Mouse (Mus musculus): ENCODE measurements around the gene Ggt6.
A peak's percentile ranks its signal among the peaks of the same experiment; 100 is the strongest.
"Not testable (repeated sequence)": the region's sequence is repeated elsewhere in the genome, so short reads cannot be mapped to it uniquely, and the experiment has no call there.

Gene Ggt6

DNA sequence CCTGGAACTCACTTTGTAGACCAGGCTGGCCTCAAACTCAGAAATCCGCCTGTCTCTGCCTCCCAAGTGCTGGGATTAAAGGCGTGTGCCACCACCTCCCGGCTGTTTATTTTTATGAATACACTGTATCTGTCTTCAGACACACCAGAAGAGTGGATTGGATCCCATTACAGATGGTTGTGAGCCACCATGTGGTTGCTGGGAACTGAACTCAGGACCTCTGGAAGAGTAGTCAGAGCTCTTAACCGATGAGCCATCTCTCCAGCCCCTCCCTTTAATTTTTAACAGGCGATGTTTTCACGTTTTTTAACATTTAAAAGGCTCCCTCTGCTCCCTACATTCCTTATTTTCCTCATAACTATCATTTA lies 5.3 kb downstream of the Ggt6 start:
- DNase-seq = not testable (repeated sequence)

DNA sequence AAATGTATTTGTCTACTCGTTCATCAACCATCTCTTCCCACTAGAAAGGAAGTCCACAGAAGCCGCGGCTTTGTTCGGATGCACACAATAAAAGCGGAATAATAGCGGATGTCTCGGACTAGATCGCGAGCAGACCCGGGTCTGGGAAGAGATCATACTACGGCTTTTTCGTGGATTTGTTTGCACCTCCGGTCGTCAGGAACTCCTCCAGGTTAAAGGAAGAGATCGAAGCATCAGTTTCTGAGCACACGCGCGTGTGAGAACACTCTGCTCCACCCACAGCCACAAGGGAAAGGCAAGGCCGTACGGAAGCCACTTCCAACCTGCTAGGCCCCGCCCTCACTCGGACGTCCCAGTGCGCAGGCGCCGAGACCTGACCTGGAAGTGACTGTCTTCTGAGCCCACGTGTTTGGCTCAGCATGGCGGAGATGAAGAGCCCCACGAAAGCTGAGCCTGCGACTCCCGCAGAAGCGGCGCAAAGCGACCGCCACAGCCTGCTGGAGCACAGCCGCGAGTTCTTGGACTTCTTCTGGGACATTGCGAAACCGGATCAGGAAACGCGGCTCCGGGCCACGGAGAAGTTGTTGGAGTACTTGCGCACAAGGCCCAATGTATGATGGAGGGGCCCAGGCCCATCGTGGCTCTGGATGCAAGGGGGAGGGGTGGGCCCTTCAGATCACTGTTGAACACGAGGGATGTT lies 5.8 kb downstream of the Ggt6 start, which contains the start of gene Mybbp1a:
Gene Mybbp1a, plus strand, starts transcription at position 391 of the 700 bp plus-strand sequence.
- peak; percentile 96 to 97 for DNase-seq

DNA sequence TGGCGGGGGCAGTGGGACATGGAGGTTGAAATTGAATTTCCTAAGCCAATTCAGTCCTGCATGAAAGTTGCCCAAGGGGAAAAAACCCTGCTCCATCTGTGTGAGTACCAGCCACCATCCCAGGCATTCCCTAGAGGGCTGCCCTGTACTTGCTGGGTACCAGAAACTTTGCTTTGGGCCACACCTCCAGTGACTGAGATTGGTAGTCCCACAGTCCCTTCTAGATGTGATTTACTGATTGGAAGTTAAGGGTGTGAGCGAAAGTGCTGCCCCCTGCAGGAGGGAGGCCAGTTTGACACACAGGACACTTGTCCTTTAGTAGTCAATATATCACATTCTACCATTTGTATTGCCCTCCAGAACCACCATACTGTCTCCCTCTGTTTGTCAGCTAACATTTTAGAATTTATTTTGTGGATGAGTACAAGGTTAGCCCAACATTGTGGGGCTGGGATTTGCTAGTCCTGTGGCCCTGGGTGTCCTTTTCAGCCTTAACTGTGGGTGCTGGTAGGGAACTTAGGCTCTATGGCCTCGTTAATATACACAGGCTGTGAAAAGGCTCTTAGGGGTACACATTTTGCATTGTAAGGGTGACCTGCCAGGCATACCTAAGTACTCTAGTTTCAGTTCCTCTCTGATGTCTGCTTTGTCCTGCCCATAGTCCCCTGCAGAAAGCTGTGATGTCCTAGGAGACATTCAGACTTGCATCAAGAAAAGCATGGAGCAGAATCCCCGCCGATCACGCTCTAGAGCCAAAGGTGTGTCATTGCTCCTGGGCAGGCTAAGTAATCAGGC lies 11.2 kb downstream of the Ggt6 start:
- DNase-seq = no peak

DNA sequence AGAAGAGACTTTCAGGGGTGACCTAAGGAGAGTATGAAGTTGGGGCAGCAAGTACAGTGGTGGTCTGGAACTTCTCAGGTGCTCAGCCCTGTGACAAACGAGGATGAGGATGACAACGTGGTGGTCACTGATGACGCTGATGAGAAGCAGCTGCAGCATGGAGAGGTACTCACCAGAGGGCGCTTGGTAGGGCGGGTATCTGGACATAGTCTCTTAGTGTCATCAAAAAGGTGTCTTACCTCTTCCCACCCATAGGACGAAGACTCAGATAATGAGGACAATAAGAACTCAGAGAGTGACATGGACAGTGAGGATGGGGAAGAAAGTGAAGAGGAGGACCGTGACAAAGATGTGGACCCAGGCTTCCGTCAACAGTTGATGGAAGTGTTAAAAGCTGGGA lies 12.1 kb downstream of the Ggt6 start:
- no peak for DNase-seq

DNA sequence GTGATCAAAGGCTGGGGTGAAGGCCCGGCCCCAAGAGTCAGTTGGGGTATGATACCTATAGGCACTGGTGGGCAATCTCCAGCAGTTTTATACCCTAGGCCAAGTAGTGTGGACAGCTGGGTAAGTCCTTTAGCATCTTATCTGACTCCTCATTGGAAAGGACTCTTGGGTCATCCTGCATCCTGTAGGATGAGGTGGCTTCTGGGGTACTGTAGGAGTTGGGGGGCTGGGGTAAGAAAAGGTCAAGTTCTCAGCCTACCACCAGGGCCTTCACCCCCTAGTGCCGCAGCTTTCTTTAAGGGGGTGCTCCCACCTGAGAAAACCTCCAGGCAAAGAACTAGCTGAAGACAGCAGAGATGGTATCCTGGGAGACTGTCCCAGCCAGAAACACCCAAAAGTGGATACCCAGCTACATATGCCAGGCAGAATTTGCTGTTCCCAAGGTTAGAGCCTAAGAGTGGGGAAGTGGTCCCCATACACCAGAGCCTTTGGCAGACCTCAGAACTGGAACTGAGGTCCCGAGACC lies 16.9 kb downstream of the Ggt6 start:
- DNase-seq = no peak

DNA sequence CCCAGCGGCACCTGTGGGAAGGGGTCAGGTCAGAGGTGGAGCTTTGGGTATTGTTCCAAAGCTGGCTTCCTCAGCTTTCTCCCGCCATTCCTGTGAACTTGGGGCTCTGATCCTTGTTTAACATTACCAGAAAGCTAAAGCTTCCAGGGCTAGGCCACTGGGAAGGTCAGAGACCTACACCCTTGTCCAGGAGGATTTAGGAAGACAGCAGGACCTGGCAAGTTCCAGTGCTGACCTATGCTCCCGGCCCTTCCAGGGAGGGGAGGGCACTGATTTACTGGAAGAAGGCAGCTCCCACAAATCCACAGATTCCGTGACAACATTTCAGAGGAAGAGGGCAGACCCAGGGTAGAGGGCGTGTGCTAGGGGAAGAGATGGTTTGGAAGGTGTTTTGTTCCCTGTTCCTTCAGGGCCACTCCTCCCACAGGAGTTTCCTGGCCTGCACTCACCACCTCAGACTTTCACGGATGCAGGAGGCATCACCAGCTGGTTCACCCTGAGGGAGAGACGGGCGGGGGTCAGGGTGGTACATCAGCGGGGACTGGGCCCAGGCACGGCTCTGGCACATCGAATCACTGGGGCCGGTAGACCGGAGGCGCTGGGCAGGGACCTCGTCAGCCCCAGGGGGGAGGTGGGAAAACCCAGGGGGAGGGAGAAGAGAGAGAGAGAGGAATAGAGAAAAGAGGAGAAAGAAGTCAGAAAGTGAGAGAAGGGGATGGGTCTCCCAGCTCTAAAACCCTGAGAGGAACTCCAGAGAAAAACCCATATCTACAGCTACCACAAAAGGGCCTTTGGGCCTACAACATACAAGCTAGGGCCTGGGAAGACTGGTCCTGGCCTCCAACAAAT lies 18.0 kb downstream of the Ggt6 start:
- DNase-seq = no peak

DNA sequence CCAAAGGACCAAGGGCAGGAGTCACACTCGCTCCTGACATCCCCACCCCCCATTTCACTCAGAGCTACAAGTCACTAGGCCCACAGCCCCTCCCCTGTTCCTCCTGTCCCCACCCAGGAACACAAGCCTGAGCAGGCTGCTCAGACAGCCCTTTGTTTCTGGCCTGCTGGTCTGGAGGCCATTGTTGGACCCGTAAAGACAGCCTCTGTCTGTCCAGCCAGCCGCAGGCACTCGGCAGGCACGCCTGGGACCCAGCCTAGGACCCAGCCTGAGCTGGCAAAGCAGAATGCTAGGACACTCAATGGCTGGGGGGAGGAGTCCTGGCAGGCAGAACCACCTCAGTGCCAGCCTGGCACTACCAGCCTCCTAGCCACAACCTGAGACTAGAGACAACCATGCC lies 20.4 kb downstream of the Ggt6 start:
- no peak for DNase-seq

DNA sequence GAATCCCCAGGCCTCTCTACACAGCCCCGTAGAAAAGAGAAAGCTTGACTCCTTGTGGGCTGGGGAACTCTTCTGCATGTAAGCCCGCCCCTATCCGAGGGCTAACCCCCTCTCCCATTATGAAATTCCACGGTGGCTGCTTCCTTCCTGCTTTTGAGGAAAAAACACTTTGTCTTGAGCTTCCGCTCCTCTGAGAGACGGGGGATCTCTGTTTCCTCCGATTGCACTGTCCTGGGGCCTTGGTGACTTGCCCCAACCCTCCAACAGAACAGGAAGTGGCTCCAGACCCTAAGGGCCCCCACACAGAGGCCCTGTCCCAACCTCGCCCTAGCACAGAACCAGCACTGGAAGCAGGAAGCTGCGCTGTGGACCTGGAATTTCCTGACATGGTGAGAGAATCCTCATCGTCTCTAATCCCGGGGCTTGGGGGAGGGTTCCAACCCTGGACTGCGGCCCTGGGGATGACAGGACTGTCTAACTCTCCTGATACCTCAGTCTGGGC lies 22.7 kb downstream of the Ggt6 start:
- DNase-seq = no peak

DNA sequence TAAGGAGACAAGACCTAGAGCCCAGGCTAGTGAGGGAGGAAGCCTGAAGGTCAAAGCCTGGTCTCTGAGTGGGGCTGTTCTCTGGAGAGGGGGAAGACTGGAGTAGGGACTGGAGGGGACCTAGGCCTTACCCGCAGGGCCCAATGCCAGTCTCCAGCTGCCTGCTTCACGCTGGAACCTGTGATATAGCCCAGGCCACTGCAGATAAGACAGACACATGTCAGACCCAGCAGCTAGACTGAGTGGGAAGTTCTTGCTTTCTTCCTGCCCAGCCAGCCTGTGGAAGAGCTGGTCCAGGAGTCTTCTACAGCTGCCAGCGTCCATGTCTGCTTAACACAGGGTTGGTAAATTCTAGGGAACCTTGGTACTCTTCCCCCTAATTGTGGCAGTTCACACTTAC lies 23.2 kb downstream of the Ggt6 start:
- no peak for DNase-seq

DNA sequence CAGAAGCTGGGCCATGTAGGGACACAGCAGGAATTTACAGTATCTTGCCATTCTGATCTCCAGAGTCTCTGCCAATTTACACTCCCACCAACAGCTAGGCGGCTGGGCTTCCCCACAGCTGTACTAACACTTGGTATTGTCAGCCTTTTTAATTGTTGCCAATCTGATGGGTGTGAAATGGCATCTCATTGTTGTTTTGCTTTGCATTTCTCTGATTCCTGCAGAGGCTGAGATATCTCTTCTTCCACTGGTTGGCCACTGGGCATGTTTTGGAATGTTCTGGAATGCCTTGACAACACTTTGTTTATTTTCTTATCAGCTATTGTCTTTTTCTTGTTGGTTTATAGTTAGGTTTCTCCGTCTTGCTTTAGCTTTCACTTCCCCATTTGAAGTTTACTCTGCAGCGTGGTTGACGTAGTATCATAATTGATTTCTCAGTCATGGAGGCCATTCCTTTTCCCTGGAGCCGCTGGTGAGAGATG lies 26.2 kb downstream of the Ggt6 start:
- no peak for DNase-seq

DNA sequence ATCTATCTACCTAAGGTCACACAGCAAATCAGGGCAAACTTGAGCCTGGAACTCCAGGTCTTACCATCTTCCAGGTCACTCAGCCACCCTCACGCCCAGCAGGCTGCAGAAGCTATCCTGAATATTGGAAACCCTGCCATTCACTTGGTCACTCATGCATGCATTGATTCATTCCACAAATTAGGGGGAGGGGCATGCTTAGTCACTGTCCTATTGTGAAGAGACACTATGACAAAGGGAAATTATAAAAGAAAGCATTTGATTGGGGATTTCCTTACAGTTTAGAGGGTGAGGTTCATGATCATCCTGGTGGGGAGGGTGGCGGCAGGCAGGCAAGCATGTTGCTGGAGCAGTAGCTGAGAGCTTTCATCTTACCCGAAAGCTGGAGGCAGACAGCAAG lies 29.5 kb downstream of the Ggt6 start:
- no peak for DNase-seq

DNA sequence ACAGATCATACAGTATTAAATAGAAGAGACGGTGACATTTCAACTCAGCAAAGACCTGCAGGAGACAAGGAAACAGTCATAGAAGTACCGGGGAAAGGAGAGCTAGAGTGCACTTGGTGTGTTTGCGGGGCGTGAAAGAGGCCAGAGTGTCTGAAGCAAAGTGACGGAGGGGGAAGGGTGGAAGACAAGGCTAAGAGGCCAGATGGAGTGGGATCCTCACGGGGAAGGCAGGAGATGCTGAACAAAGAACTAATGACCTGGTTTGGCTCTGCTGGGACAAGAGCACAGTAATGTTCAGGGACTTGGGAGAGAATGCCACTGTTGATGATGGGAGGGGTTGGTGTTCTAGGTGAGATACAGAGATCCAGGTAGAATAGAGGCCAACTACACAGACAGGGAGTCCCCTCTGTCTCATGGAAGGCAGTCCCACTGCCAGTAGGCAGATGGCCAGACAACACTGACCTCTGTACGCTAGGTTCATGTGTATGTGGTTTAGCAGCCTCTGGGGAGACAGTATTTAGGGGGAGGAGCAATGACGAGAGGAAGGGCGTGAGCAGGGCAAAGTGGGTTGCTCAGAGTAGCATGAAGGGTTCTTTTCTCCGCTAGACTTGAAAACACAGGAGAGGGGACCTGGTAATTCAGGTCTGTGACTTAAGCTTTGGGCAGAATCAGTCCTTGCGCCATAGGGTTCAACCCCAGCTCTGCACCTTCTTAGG lies 30.8 kb downstream of the Ggt6 start:
- no peak for DNase-seq

DNA sequence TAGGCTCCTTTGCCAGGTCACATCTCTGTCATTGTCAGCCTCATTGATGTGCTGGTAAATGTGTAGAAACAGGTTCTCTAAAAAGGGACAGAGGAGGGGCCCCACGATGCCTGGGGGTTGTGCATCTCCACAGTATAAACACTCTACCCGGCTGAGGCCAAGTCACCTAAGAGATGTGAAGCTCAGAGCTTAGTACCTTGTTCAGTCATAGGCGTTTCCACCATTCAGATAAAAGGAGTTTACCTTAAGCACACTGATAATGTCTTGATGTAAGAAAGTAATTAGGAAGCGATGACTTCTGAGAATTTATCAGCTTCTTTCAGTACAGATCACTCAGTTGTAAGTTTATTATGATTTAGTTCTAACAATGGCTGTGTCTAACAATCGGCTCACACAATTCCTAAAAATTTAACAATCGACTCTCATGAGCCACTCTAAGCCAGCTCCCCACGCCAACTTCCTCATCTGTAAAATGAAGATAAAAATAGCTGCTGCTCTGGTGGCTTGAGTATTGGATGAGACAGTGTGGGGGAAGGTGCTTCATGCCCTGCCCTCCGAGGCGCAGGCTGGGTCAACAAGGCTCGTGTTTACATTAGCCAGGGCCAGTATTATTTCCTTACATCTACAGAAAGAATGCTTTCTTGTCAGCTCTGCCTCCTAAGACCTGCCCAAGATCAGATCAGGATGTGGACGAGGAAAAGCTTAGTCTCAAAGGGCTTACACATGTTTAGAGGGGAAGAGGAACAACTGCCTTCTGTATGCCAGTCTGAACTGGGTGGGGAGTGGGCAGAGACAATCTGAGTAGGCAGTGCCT lies 31.6 kb downstream of the Ggt6 start:
- DNase-seq = no peak

DNA sequence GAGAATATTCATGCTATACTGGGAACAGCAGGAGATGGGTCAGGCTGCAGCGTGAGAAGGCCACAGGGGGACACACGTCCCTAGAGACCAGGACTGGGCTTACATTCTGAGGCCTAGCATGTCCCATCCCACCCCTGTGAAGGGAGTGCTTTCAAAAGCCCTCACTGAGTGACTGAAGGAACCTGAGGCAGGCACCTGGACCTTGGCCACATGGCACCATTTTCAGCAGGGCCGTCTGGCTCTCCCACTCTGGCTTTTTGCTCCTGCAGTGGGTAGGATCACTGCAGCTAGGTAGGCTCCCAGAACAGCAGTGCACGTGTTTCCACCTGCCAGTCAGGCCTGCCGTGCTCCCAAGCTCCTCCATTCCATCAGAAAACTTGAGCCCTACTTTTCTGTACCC lies 33.2 kb downstream of the Ggt6 start:
- DNase-seq = no peak

DNA sequence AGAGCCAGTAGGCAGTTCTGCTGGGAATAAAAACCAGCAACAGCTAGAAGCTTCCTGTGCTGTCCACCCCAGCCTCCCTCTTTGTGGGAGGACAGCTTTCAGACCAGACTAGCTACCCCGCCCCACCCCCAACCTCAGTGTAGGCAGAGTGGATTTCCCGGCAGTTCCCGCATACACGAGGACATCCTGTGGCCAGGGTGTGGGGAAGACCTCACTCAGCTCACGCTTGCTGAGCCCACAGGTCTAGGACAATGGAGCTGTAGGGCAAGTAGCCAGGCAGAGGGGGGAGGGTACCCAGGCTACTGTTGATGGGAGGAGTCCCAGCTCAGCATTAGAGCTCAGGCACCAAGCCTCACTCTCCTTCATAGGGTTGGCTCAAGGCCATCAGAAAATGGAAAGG lies 33.9 kb downstream of the Ggt6 start:
- no peak for DNase-seq

DNA sequence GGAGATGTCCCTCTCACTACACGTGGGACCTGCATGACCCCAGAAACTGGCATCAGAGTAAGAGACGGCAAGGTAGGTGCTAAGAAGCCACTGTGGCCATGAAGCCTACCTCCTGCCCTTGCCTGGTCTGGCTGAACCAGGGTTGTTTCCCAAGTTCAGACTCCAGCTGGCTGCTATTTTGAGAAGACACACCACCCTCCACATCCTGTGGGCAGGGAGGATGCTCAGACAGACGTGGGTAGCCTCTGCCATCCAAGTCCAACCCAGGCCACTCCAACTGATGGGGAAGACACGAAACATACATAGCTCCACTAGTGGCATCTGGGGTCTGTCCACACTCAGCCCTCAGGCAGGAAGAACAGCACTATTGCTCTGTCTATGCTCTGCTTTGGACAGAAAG lies 34.7 kb downstream of the Ggt6 start:
- DNase-seq = no peak

DNA sequence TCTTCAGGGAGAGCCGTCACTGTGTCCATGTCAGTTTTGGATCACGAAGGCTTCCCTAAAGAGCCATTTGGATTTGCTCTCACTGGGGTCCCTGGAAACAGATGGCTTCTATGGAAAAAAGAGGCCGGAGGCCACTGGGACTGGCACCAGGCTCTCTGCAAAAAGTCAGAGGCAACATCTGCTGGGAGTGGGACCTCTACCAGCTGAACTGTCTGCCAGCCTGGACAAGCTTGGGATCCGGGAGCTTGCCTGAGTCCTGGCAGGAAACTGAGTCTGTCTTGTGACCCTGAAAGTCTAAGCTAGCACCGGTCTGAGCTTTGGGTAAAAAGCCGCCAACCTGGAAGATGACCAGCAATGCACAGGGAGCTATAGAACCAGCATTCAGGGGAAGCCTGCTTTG lies 36.1 kb downstream of the Ggt6 start:
- DNase-seq = no peak

DNA sequence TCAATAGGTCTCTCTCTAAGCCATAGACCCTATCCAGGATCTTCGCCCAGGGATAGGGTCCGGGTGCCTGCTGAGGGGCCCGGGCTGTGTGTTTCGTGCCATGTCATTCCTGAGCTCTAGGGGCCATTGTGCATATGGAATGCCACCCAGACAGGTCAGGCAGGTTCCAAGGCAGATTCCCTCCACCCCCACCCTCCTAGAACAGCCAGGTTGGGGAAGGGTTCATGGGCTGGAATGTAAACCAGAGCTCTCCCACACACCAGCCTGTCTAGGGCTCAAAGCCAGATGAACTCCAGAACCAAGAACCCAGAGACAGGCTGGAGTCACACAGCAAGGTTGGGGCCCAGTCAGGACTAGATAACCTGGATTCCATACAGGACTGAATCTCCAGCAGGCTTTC lies 38.2 kb downstream of the Ggt6 start:
- DNase-seq = no peak

DNA sequence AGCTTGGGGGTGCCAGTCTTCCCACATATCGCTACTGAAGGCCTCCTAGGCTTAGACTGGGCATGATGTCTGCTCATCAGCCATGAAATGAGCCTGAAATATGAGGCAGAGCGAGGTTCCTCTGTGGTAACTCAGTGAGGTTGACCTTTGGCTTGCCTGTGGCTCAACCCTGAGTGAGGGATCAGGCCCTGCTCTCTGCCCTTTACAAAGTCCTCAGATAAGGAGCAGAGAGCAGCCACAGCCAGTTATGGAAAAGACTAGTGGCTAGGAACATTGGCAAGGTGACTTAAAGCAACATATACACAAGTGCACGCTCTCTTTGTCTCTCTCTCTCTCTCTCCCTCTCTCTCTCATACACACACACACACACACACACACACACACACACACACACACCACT lies 39.6 kb downstream of the Ggt6 start:
- DNase-seq = no peak

DNA sequence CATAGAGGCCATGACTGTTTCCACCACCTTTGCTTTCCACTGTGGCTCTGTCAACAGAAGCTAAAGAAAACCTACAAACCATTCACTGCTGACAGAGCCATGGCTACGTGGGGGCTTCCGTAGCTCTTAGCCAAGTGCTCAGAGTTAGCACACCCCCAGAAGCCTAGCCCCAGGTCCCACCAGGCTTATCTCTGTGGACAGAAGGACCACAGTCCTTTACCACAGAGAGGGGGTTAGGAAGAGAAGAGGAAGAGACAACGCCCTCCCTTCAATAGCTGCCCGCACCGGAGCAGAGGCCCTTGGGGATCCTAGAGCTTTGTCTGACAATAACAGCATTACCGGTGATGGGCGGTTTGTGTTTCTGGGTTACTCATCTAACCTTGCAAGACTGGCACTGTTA lies 40.1 kb downstream of the Ggt6 start:
- no peak for DNase-seq

DNA sequence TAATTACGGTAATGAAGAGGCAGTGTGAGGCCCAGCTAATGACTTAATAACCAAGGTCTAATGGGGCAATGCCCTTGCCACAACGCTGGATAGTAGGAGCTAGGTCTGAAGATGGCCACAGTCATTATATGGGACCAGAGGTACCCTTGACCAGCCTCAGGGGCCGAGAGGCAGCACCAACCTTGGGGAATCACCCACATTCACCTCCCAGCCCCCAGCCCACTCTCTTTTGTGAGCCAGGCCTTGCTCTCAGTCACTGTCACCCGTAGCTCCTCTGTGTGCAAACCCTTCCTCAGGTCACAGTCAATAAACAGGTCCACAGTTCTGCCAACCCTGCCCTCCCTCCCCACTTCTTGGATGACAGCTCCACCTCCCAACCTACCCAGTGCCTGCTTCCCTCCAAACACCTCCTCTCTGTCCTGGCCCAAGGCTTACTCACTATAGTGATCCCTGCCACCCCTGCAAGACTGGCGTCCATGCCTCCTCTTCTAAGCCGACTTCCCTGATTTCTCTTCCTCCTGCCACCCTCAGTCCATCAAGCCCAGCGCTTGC lies 40.8 kb downstream of the Ggt6 start:
- no peak for DNase-seq

Measured in thymus, adult 18-20 months (tissue).